Mouse (Mus musculus): Measurements from ENCODE around the gene Gna11. TPM values are rescaled to one million over a fixed set of nuclear protein-coding genes. Genes with fewer than 3 reads are reported as not detected.
A peak's percentile ranks its signal among the peaks of the same experiment; 100 is the strongest.

Gna11 gene
- polyA plus RNA-seq, 1 experiment = 33.8 TPM

DNA sequence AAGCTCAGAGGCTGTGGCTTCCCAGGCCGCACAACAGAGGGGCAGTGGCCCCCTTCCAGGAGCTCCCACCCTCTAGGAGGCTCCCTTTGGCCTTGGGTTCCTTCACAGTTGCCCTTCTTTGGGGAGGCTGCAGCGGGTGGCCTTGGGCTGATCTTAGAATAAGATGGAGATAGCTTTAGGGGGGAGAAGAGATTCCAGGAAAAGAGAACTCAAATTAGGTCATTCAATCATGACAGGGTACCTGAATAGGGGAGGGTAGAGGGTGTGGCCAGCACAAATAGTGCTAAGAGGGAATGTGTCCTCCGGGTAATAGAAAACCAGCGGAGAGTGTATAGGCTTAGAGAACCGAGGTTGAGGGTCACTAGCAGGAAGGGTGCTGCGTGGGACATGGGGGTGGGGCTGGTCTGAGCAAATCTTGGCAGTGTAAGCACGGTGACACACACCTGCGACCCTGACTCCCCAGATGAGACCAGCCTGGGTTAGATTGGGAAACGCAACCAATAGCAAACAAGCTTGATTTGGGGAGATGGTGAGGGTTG lies 27.2 kb upstream of the Gna11 start:
- Histone ChIP-seq H3K27ac (ENCODE audit: insufficient read depth, low read length) (no peak overlapping the region), H3K27me3 (ENCODE audit: control insufficient read depth, insufficient read depth, low read length) (peaks cover 1% of the 10 kb centered on the region; the same call in 1 of the 2 replicates), H3K4me3 (ENCODE audit: extremely low read depth, insufficient read depth, insufficient read length) (no peak overlapping the region), H3K36me3 (ENCODE audit: control insufficient read depth, insufficient read depth, low read length) (no peaks in the 10 kb centered on the region), H3K4me1 (ENCODE audit: control insufficient read depth, insufficient read depth, insufficient read length) (peaks cover 9% of the 10 kb centered on the region; the same call in 1 of the 2 replicates)
- DNase-seq (ENCODE audit: low read depth in 1 of 2, low spot score in 2 of 2) = no peak
- 40% methylated on average over 9 of the region's 9 CpGs for WGBS
- no peak for TF ChIP-seq CTCF (IDR thresholded peaks at IDR 0.05; ENCODE audit: extremely low read depth, insufficient read depth, insufficient read length, insufficient replicate concordance)
- no peak for TF ChIP-seq POLR2A (IDR thresholded peaks at IDR 0.05; ENCODE audit: low read depth, low read length)

DNA sequence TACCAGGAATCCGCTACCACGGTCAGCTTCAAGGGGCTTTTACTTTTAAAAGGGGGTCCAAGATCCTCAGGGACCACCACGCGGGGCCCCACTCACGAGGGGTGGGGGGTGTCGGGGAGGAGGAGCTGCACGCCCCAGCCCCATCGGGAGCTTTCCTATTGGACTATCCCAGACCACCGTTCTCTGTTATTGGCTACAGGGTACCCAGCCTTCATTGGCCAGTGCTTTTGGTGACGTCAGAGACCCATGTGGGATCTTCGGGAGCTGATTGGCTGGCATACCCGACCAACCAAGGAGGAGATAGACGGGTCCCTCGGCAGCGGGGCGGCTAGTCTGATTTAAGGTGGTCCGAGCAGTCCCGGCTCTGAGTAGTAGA lies 26.5 kb upstream of the Gna11 start:
- Histone ChIP-seq H3K27me3 (ENCODE audit: control insufficient read depth, insufficient read depth, low read length) (peaks cover 1% of the 10 kb centered on the region; the same call in 1 of the 2 replicates), H3K4me1 (ENCODE audit: control insufficient read depth, insufficient read depth, insufficient read length) (peaks cover 9% of the 10 kb centered on the region; the same call in 1 of the 2 replicates)
- WGBS = under 1% methylated on average over 18 of the region's 18 CpGs

DNA sequence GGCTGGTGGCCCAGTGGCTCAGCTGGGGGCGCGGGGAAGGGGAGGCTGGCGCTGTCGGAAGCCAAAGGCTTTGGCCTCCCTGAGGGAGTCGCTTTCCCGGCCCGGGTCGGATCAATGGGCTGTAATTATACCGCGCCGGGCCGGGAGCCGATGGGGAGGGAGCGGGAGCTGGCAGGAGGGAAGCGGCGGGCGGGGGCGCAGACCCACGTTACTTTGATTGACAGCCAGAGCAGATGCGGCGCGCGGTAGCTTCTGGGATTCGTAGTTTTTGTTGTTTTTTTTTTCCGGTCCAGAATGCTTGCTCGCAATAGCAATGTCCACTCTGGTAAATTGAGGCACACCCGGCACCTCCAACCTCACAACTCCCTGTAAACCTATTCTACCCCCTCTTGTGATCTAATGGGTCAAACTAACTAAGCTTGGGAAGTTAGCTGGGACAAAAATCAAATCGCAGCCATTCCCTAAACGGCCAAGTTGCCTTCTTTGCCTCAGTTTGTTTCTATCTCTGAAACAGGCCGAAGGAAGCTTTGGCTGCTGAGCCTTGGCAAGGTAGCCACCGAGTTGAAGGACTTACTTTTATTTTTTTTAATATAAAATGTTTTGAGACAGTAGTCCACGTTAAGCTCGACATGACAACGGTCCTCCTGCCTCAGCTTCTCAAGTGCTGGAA lies 26.0 kb upstream of the Gna11 start:
- DNase-seq (ENCODE audit: low read depth in 1 of 2, low spot score in 2 of 2) = peak; percentile 52 to 80
- Histone ChIP-seq H3K4me1 (ENCODE audit: control insufficient read depth, insufficient read depth, insufficient read length) (peaks cover 9% of the 10 kb centered on the region; the same call in 1 of the 2 replicates), H3K4me3 (ENCODE audit: extremely low read depth, insufficient read depth, insufficient read length) (peak overlapping the region; percentile 64), H3K27ac (ENCODE audit: insufficient read depth, low read length) (peak overlapping the region; percentile 25; the same call in 1 of the 2 replicates), H3K27me3 (ENCODE audit: control insufficient read depth, insufficient read depth, low read length) (peaks cover 1% of the 10 kb centered on the region; the same call in 1 of the 2 replicates), H3K36me3 (ENCODE audit: control insufficient read depth, insufficient read depth, low read length) (peaks cover 1% of the 10 kb centered on the region; the same call in 1 of the 2 replicates)
- WGBS = under 1% methylated on average over 33 of the region's 34 CpGs
- TF ChIP-seq CTCF (IDR thresholded peaks at IDR 0.05; ENCODE audit: extremely low read depth, insufficient read depth, insufficient read length, insufficient replicate concordance) (no peak), POLR2A (IDR thresholded peaks at IDR 0.05; ENCODE audit: low read depth, low read length) (no peak)

More for the DNA sequence above, 26.5 kb upstream of the Gna11 start:
- peak; percentile 91 to 97 for DNase-seq (ENCODE audit: low read depth in 1 of 2, low spot score in 2 of 2)
- H3K4me3 ChIP-seq (ENCODE audit: extremely low read depth, insufficient read depth, insufficient read length) = peak overlapping the region; percentile 64
- peak overlapping the region; percentile 25; the same call in 1 of the 2 replicates for H3K27ac ChIP-seq (ENCODE audit: insufficient read depth, low read length)
- TF ChIP-seq POLR2A (IDR thresholded peaks at IDR 0.05; ENCODE audit: low read depth, low read length) (no peak), CTCF (IDR thresholded peaks at IDR 0.05; ENCODE audit: extremely low read depth, insufficient read depth, insufficient read length, insufficient replicate concordance) (no peak)
- H3K36me3 ChIP-seq (ENCODE audit: control insufficient read depth, insufficient read depth, low read length) = no peaks in the 10 kb centered on the region

DNA sequence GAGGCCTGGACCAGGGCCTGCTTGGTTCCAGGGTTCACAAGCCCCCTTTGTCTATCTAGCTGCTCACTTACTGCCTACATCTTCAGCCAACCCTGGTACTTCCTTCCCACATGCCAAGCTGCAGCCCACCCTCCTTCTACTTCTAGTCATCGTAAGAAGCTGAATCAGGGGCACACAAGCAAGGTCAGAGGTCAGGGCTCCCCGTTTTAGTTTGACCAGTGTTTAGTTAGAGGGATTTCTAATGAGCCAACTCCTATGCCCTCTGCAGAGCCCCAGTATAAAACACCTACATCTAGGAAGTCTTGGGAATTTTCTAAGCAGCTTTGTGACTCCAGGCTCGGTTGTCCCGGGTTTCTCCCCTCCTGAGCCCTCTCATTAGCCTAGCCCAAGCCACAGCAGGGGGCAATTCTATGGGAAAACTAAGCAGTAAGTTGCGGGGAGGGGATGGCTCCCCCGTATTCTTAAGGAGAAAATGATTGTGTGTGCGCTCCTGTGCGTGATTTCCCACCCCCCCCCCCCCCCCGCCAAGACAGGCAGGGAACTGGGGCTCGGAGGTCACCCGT lies 25.3 kb upstream of the Gna11 start:
- H3K27me3 ChIP-seq (ENCODE audit: control insufficient read depth, insufficient read depth, low read length) = no peaks in the 10 kb centered on the region; the same call in 1 of the 2 replicates
- peak overlapping the region; percentile 64; the same call in 1 of the 2 replicates for H3K4me3 ChIP-seq (ENCODE audit: extremely low read depth, insufficient read depth, insufficient read length)
- TF ChIP-seq CTCF (IDR thresholded peaks at IDR 0.05; ENCODE audit: extremely low read depth, insufficient read depth, insufficient read length, insufficient replicate concordance) (no peak), POLR2A (IDR thresholded peaks at IDR 0.05; ENCODE audit: low read depth, low read length) (no peak)
- no peak for DNase-seq (ENCODE audit: low read depth in 1 of 2, low spot score in 2 of 2)
- peaks cover 5% of the 10 kb centered on the region; the same call in 1 of the 2 replicates for H3K4me1 ChIP-seq (ENCODE audit: control insufficient read depth, insufficient read depth, insufficient read length)
- WGBS = 16% methylated on average over 11 of the region's 11 CpGs
- H3K27ac ChIP-seq (ENCODE audit: insufficient read depth, low read length) = no peak overlapping the region
- peaks cover 7% of the 10 kb centered on the region for H3K36me3 ChIP-seq (ENCODE audit: control insufficient read depth, insufficient read depth, low read length)

DNA sequence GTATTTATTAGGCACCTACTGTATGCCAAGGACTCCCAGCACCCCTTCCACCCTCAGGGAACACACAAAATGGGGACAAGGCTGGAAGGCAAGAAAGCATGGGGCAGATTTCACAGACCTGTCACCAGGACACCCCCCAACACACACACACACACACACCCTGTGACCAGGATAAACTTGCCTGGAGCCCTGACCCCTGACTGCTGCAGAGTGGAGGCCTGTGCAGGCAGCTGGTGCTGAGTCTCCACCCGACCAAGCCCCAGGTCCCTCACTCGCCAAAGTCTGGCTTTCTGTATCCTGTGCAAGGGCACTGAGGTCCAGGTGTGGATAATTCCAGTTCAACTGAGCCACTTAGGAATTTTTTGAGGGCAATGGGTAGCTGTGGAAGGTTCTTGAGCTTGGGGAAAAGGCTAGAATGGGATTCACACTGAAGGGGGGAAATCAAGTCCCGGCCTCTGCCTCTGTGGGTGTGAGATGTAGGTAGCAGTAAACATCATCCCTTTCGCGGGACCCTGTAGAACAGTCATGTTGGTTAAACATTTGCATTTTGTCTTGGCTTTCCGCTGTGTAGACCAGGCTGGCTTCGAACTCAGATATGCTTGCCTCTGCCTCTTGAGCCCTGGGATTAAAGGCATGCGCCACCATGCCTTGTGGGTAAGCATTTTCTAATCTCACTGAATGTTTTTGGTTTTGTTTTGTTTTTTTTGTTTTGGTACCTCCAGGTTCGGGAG lies 24.7 kb upstream of the Gna11 start:
- Histone ChIP-seq H3K4me3 (ENCODE audit: extremely low read depth, insufficient read depth, insufficient read length) (no peak overlapping the region), H3K4me1 (ENCODE audit: control insufficient read depth, insufficient read depth, insufficient read length) (peaks cover 4% of the 10 kb centered on the region; the same call in 1 of the 2 replicates), H3K27ac (ENCODE audit: insufficient read depth, low read length) (no peak overlapping the region), H3K27me3 (ENCODE audit: control insufficient read depth, insufficient read depth, low read length) (no peaks in the 10 kb centered on the region), H3K36me3 (ENCODE audit: control insufficient read depth, insufficient read depth, low read length) (peaks cover 14% of the 10 kb centered on the region)
- no peak for TF ChIP-seq POLR2A (IDR thresholded peaks at IDR 0.05; ENCODE audit: low read depth, low read length)
- TF ChIP-seq CTCF (IDR thresholded peaks at IDR 0.05; ENCODE audit: extremely low read depth, insufficient read depth, insufficient read length, insufficient replicate concordance) = no peak
- no peak for DNase-seq (ENCODE audit: low read depth in 1 of 2, low spot score in 2 of 2)
- WGBS = 85% methylated on average over 9 of the region's 9 CpGs

DNA sequence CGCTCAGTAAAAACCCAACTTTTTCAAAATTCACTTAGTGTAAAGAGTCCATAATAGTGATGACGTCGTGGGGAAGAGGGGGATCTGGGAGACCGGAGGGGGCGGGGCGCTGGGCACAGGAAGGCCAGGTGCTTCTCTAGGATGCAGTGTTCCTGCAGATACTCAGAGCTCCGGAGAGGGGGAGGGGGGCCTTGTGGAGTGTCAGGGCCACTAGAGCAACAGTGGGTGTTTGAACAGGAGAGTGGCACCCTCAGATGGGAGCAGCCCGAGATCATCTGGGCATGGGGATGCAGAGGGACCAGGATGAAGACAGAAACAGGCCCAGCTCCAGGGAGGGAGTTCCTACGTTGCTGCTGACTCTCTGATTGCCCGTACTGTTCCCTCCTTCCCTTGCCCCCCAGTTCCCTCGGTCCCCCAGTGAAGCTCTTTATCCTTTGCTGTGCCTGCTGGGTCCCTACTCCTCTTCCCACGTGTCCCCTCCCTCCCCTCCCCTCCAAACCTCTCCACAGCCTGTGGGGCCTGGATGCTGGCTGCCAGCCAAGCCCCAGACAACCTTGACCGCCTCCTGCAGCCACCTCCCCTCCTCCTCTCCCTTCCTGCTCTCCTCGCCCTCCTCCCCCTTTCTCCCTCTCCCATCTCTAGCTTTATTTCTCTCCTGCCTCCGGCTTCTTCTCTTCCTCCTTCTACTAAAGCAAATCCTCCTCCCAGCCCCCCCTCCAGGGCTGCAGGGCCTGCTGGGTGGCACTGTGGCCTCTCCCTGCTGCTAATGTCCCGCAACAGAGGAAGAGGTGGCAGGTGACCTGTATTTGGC lies 23.6 kb upstream of the Gna11 start:
- 37% methylated on average over 16 of the region's 16 CpGs for WGBS
- Histone ChIP-seq H3K4me1 (ENCODE audit: control insufficient read depth, insufficient read depth, insufficient read length) (peaks cover 3% of the 10 kb centered on the region; the same call in 1 of the 2 replicates), H3K4me3 (ENCODE audit: extremely low read depth, insufficient read depth, insufficient read length) (no peak overlapping the region), H3K27ac (ENCODE audit: insufficient read depth, low read length) (no peak overlapping the region), H3K36me3 (ENCODE audit: control insufficient read depth, insufficient read depth, low read length) (peaks cover 19% of the 10 kb centered on the region), H3K27me3 (ENCODE audit: control insufficient read depth, insufficient read depth, low read length) (no peaks in the 10 kb centered on the region)
- no peak for TF ChIP-seq POLR2A (IDR thresholded peaks at IDR 0.05; ENCODE audit: low read depth, low read length)
- no peak for TF ChIP-seq CTCF (IDR thresholded peaks at IDR 0.05; ENCODE audit: extremely low read depth, insufficient read depth, insufficient read length, insufficient replicate concordance)
- no peak for DNase-seq (ENCODE audit: low read depth in 1 of 2, low spot score in 2 of 2)
